Mouse (Mus musculus): ENCODE results near the gene Prkcb. TPM values are rescaled to one million over a fixed set of nuclear protein-coding genes. Genes with fewer than 3 reads are reported as not detected.
"Not testable (repeated sequence)": the region's sequence is repeated elsewhere in the genome, so short reads cannot be mapped to it uniquely, and the experiment has no call there.

The Prkcb gene
- 100 to 1,000 TPM; 701 to 769 TPM for total RNA-seq (2021)
- long read RNA-seq, experiment 1, transcript Prkcb-208 (1 exons, 955 nt): minor isoform, 16 of 622 reads
- long read RNA-seq, experiment 1, transcript Prkcb-201 (17 exons, 2,557 nt): minor isoform, 16 of 622 reads
- long read RNA-seq, experiment 1, transcript Prkcb-202 (17 exons, 2,911 nt): major isoform, 474 of 622 reads
- long read RNA-seq, experiment 1, partial matches to known transcripts: 58 of 622 reads
- long read RNA-seq, experiment 1, other reads (novel, unspliced or antisense): 58 of 622 reads
- long read RNA-seq, experiment 2, transcript Prkcb-202 (17 exons, 2,911 nt): major isoform, 427 of 640 reads
- long read RNA-seq, experiment 2, transcript Prkcb-201 (17 exons, 2,557 nt): minor isoform, 22 of 640 reads
- long read RNA-seq, experiment 2, transcript Prkcb-208 (1 exons, 955 nt): minor isoform, 23 of 640 reads
- long read RNA-seq, experiment 2, partial matches to known transcripts: 54 of 640 reads
- long read RNA-seq, experiment 2, other reads (novel, unspliced or antisense): 113 of 640 reads

DNA sequence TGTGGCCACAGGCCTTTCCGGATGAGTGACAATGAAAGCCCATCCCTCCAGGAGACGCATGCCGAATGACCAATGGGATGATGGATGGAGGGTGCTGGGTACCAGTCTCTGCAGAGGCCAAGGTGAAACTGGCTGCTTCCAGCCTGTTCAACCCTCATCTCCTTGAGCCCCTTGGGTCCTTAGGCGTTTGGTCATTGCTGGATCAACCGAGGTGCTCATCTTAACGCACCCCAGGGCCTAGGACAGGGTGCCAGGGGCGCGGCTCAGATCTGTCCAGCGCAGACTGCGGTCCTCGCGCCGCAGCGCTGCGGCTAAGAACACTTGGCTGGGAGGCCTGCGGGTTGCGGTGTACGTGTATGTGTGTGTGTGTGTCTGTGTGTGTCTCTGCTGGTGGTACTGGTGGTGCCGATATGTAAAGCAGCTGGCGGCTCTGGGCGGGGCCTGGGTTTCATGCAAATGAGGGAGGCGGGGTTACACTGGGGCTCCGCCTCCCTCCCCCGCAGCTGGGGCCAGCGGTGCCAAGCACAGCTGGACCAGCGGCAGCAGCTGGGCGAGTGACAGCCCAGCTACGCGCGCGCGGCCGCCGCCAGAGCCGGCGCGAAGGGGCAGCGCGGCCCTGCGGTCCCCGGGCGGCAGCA, at the start of gene Prkcb:
Gene Prkcb, plus strand, starts transcription at position 147 of the 638 bp plus-strand sequence.
- DNase-seq (ENCODE audit: low spot score in 2 of 2): peak; percentile 76 to 82

DNA sequence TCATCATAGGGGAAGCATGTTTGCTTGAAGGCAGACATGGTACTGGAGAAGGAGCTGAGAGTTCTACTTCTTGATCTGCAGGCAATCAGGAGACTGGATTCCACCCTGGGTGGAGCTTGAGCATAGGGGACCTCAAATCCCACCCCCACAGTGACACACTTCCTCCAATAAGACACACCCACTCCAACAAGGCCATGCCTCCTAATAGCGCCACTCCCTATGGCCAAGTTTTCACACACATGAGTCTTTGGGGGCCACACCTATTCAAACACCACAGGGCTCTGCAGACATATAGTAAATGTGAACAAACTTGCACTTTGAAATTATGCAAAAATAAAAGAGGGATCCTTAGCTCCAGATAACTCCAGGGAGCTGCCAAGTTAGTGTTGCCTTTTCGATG, 49.6 kb upstream of the Prkcb start:
- DNase-seq (ENCODE audit: low spot score in 2 of 2): no peak

GRCm38 (mm10) chr7:122240413-122241119, 48.0 kb upstream of the Prkcb start:
- DNase-seq (ENCODE audit: low spot score in 2 of 2): no peak

DNA sequence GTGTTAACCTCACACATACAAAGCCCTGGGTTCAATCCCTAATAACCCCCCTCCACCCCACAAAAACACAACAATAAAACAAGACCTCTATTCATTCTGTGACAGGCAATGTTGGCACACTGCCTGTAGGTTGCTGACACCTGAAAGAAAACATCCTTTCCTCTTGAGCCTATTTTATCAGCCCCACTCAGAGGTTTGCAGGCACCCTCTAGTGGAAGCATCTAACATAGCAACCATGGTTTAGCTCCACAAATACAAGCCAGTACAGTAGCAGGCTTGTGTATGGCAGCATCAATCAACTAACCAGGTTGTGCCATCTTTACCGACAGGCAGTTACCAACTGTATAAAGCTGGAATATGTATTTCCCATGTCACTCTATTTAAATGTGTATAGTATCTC, 46.3 kb upstream of the Prkcb start:
- DNase-seq (ENCODE audit: low spot score in 2 of 2): peak; percentile 28 to 55

DNA sequence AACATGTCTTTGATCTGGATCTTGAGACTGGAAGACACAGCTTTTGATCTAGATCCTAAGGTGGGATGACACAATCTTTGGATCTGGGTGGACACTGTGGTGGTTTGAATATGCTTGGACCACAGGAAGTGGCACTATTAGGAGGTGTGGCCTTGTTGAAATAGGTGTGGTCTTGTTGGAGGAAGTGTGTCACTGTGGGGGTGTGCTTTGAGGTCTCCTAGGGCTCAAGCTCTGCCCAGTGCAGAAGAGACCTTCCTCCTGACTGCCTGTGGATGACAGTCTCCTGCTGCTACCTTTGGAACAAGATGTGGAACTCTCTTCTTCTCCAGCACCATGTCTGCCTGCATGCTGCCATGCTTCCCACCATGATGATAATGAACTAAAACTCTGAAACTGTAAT, 45.8 kb upstream of the Prkcb start:
- DNase-seq (ENCODE audit: low spot score in 2 of 2): not testable (repeated sequence)

- no peak for DNase-seq (ENCODE audit: low spot score in 2 of 2)
These were observed 44.4 kb upstream of the Prkcb start for GRCm38 (mm10) chr7:122244166-122244565.

DNA sequence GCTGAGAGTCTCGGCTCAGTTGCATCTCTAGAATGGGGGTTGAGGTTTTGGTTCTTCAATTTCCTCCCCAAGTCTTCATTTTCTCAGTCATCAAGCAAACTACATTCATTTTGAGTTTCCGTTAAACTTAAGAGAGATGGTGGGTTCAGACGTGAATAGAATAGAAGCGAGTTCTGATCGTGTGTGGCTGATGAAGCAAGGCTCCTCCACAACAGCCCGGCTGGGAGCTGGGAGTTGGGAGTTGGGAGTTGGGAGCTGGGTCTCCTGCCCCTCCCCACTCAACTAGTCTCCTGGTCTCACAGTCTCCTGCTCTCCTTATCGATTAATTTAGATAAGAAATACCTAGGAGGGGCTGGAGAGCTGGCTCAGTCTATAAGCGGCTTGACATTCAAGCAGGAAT, 44.0 kb upstream of the Prkcb start:
- DNase-seq (ENCODE audit: low spot score in 2 of 2): no peak

DNA sequence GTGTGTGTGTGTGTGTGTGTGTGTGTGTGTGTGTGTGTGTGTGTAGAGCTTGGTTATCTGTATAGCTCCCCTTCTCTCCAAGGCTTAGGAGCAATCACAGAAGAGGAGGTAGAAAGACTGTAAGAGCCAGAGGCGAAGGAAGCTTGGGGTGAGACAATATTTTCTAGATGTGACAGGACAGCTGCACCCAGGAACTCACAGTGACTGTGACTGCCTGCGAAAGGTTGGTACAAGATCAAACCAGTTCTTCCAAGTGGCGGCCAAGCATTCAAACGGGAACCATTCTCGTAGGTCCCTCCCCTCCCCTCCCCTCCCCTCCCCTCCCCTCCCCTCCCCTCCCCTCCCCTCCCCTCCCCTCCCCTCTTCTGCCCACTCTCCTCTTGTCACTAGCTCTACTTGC, 42.6 kb upstream of the Prkcb start:
- DNase-seq (ENCODE audit: low spot score in 2 of 2): no peak

DNA sequence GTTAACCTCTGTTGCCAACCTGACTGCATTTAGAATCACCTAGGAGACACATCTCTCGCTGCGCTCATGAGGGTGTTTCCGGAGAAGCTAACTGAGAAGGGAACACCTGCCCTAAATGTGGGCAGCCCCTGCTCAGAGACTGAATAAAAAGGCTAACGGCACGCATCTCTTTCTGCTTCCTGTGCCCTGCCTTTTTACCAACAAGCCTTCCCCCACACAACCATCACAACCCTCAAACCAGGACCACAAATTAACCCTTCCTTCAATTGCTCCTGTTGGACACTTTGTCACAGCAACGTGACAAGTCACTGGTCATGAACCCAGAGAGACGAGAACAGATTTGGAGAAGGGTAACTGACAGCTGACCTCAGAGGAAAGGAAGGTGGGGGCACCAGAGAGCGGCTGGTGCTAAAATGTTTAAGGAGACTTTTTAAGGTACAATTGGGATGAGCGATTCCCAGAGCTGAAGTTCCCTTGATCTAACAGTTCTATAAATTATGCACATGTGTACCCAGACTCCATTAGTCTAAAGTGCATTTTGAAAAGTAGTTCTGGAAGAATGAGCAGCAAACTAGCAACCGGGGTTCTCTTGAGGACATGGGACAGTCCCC, 41.2 kb upstream of the Prkcb start:
- DNase-seq (ENCODE audit: low spot score in 2 of 2): no peak

- DNase-seq (ENCODE audit: low spot score in 2 of 2): peak in 1 of 2 experiments; percentile 9
These were observed 39.2 kb upstream of the Prkcb start for GRCm38 (mm10) chr7:122249321-122249821.

- DNase-seq (ENCODE audit: low spot score in 2 of 2): peak; percentile 77 to 80
These were observed 37.1 kb upstream of the Prkcb start for GRCm38 (mm10) chr7:122251197-122252011.

DNA sequence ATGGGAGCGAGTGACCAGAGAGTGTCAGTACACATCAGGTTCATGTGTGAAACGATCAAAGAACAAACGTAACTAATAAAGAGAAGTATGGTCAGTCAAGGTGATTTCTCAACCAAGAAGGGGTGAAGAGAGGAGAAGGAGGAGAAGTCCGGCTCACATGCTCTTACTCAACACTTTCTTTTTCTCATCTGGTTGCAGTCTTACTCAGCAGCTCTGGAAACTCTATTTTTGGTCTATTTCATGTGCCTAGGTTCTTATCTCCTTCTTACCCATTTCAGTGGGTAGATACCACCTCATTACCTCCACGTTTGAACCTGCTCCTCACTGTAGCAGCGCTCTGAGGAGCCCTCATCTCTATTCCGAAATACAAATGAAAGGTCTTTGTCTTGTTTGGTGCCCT, 31.8 kb upstream of the Prkcb start:
- DNase-seq (ENCODE audit: low spot score in 2 of 2): no peak

GRCm38 (mm10) chr7:122258521-122258920, 30.0 kb upstream of the Prkcb start:
- no peak for DNase-seq (ENCODE audit: low spot score in 2 of 2)

DNA sequence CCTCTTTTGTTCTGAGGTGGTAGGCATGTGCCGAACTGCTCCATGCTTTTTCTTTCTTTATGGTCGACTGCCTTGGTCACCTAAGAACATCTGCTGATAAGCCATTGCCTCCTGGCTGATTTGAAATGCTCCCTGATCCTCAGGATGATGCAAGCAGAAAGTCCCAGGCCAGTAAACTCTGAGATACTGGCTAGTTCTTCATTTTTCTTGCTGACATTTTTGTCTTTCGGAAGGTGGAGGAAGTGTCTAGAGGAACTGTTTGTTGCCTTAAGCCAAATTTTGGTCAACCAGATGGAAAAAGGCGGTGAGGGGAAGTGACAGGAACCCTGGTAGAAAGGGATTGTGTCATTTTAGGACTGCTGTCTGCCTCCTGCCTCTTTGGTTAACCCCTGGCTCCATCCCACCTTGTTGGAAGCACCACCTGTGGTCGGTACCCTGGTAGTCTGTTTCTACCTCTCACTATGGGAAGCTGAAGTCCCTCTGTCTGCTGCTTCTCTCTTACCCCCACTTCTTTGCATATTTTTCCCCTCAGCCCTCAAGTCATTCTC, 28.4 kb upstream of the Prkcb start:
- no peak for DNase-seq (ENCODE audit: low spot score in 2 of 2)

- no peak for DNase-seq (ENCODE audit: low spot score in 2 of 2)
These were observed 19.5 kb upstream of the Prkcb start for GRCm38 (mm10) chr7:122268983-122269486.

GRCm38 (mm10) chr7:122272334-122272733, 16.2 kb upstream of the Prkcb start:
- DNase-seq (ENCODE audit: low spot score in 2 of 2): no peak

GRCm38 (mm10) chr7:122279580-122279979, 9.0 kb upstream of the Prkcb start:
- no peak for DNase-seq (ENCODE audit: low spot score in 2 of 2)

DNA sequence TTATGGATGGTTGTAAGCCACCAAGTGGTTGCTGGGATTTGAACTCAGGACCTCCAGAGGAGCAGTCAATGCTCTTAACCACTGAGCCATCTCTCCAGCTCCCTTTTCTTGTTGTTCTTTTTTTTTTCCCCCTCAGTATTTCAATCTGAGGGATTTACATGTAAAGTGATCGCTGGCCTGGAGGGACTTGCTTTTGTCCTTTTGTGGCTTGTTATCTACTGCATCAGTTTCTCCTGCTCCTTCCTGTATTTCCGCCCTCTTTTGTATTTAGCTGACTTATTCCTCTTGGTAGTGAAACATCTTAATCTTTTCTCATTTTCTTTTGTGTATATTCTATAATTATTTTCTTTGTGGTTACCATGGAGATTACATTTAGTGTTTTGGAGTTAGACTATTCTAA, 8.2 kb upstream of the Prkcb start:
- no peak for DNase-seq (ENCODE audit: low spot score in 2 of 2)

GRCm38 (mm10) chr7:122282584-122282983, 6.0 kb upstream of the Prkcb start:
- no peak for DNase-seq (ENCODE audit: low spot score in 2 of 2)

DNA sequence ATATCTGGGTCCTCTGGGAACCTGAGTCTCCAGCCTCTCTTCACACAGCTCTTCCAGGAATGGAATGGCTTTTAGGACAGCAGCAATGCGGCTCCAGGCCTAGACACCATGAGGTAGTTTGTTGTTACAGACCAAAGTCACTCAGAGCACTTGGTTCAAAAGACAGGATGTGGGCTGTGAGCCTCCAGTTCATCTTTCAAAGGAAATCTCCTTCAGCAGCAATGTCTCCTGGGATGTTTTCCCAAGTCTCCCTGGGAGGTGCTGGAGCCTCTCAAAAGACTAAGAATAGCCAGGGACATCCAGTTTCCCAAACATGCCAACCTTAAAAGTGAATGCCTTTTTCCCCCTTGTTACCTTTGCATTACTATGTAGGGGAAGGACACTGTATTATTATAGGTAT, 1.3 kb upstream of the Prkcb start:
- DNase-seq (ENCODE audit: low spot score in 2 of 2): no peak
